Mouse (Mus musculus): ENCODE results near the gene Tuba1a. TPM values are rescaled to one million over a fixed set of nuclear protein-coding genes. Genes with fewer than 3 reads are reported as not detected.
"Not testable (repeated sequence)": the region's sequence is repeated elsewhere in the genome, so short reads cannot be mapped to it uniquely, and the experiment has no call there.

The Tuba1a gene
- total RNA-seq, 2 experiments from 2014 or later: 43.5 to 52.6 TPM

- no peak for DNase-seq
Measured at GRCm38 (mm10) chr15:98985982-98986715, 32.6 kb upstream of the Tuba1a start.

GRCm38 (mm10) chr15:98985240-98985981 is 31.9 kb upstream of the Tuba1a start:
- peak; percentile 77 for DNase-seq

GRCm38 (mm10) chr15:98984681-98985080 is 31.2 kb upstream of the Tuba1a start:
- DNase-seq: no peak

GRCm38 (mm10) chr15:98983431-98984081 is 30.1 kb upstream of the Tuba1a start:
- DNase-seq: no peak

GRCm38 (mm10) chr15:98982100-98982499 is 28.6 kb upstream of the Tuba1a start:
- DNase-seq: no peak

GRCm38 (mm10) chr15:98980012-98980614 is 26.6 kb upstream of the Tuba1a start:
- DNase-seq: no peak

- no peak for DNase-seq
Measured at GRCm38 (mm10) chr15:98978409-98979172, 25.1 kb upstream of the Tuba1a start.

- peak; percentile 86 for DNase-seq
Measured at GRCm38 (mm10) chr15:98977759-98978408, 24.4 kb upstream of the Tuba1a start.

GRCm38 (mm10) chr15:98976763-98977758 is 23.6 kb upstream of the Tuba1a start:
- DNase-seq: no peak

- no peak for DNase-seq
Measured at GRCm38 (mm10) chr15:98973015-98973614, 19.6 kb upstream of the Tuba1a start.

GRCm38 (mm10) chr15:98971576-98972320 is 18.2 kb upstream of the Tuba1a start:
- DNase-seq: not testable (repeated sequence)

- no peak for DNase-seq
Measured at GRCm38 (mm10) chr15:98971111-98971510, 17.6 kb upstream of the Tuba1a start.

GRCm38 (mm10) chr15:98969372-98970101 is 16.0 kb upstream of the Tuba1a start:
- DNase-seq: no peak

- no peak for DNase-seq
Measured at GRCm38 (mm10) chr15:98968701-98969371, 15.3 kb upstream of the Tuba1a start.

GRCm38 (mm10) chr15:98959531-98959930 is 6.0 kb upstream of the Tuba1a start:
- DNase-seq: no peak

GRCm38 (mm10) chr15:98958901-98959420 is 5.5 kb upstream of the Tuba1a start:
- DNase-seq: no peak

GRCm38 (mm10) chr15:98957475-98957874 is 4.0 kb upstream of the Tuba1a start:
- DNase-seq: no peak
